Mouse (Mus musculus) heart, embryonic 13.5 days (tissue): ENCODE data around the gene Zfp213. TPM values are rescaled to one million over a fixed set of nuclear protein-coding genes. Genes with fewer than 3 reads are reported as not detected.
A peak's percentile ranks its signal among the peaks of the same experiment; 100 is the strongest.

Experiments
- ATAC-seq: fragments of 200-750 bp; cut with Nextera tagmentation; 2 replicates; pipeline ENCODE4 v1.8.0; 2017; ENCODE audit warnings: moderate TSS enrichment; ENCODE audit not compliant: insufficient number of reproducible peaks, low FRiP score, low TSS enrichment; ENCODE audit errors: extremely low read depth
- H3K27ac ChIP-seq: fragments of 300-500 bp; sonication (generic); replicated peaks from 2 replicates; pipeline ENCODE4 v1.5.1; 2015; ENCODE audit warnings: moderate library complexity, mild to moderate bottlenecking, inconsistent platforms
- H3K27me3 ChIP-seq: fragments of 300-500 bp; sonication (generic); replicated peaks from 2 replicates; pipeline ENCODE4 v1.6.1; 2015; ENCODE audit warnings: mild to moderate bottlenecking, inconsistent platforms
- H3K36me3 ChIP-seq: fragments of 300-500 bp; sonication (generic); 2 replicates; pipeline ENCODE4 v1.6.1; 2015; ENCODE audit warnings: mild to moderate bottlenecking, inconsistent platforms
- H3K4me1 ChIP-seq: fragments of 300-500 bp; sonication (generic); 2 replicates; pipeline ENCODE4 v1.6.1; 2015; ENCODE audit warnings: inconsistent platforms
- H3K4me2 ChIP-seq: fragments of 300-500 bp; sonication (generic); 2 replicates; pipeline ENCODE4 v1.6.1; 2015; ENCODE audit warnings: inconsistent platforms, mild to moderate bottlenecking, moderate library complexity
- H3K4me3 ChIP-seq: fragments of 300-500 bp; sonication (generic); 2 replicates; pipeline ENCODE4 v1.5.1; 2015; ENCODE audit warnings: moderate library complexity, mild to moderate bottlenecking, inconsistent platforms
- H3K9ac ChIP-seq: fragments of 300-500 bp; sonication (generic); 2 replicates; pipeline ENCODE4 v1.6.1; 2015; ENCODE audit warnings: inconsistent platforms, mild to moderate bottlenecking, moderate library complexity
- H3K9me3 ChIP-seq: fragments of 300-500 bp; sonication (generic); 2 replicates; pipeline ENCODE4 v1.6.1; 2016; ENCODE audit warnings: inconsistent platforms
- WGBS: fragments of 180-500 bp; shearing (Covaris S2); methylation state at CpG from one replicate; pipeline ENCODE4 v1.1.7; 2015; ENCODE audit warnings: mixed read lengths; 5-methylcytosine and 5-hydroxymethylcytosine counted together
- polyA plus RNA-seq: library from polyadenylated mRNA; unstranded; fragments of >200 nt; fragmentation: Nextera tagmentation; extraction: Ambion mirVana; gene quantifications from 2 replicates; pipeline ENCODE4 v1.2.1, GENCODE M21; 2015

Gene Zfp213
- 12.7 and 13.3 TPM in 2 replicates for polyA plus RNA-seq

GRCm38 (mm10) chr17:23563595-23564367 lies at the start of gene Zfp213:
Gene Zfp213 (minus strand): TSS chr17:23564238.
- H3K36me3 ChIP-seq = peaks cover 24% of the 10 kb centered on the region
- peaks cover 17% of the 10 kb centered on the region for H3K4me1 ChIP-seq
- H3K9ac ChIP-seq = peak within 1 kb of the TSS; percentile 96
- ATAC-seq = peak; percentile 94
- peak within 1 kb of the TSS; percentile 80 for H3K4me2 ChIP-seq
- WGBS = 1% methylated on average over 57 of the region's 59 CpGs
- peak within 1 kb of the TSS; percentile 94 for H3K27ac ChIP-seq
- no peaks in the 10 kb centered on the region for H3K27me3 ChIP-seq
- H3K4me3 ChIP-seq = peak within 1 kb of the TSS; percentile 74
- H3K9me3 ChIP-seq = no peaks in the 10 kb centered on the region

GRCm38 (mm10) chr17:23610361-23610800 lies 46.3 kb upstream of the Zfp213 start:
- Histone ChIP-seq H3K4me3 (no peak overlapping the region), H3K4me1 (no peaks in the 10 kb centered on the region), H3K27me3 (peaks cover 3% of the 10 kb centered on the region), H3K9me3 (no peaks in the 10 kb centered on the region), H3K4me2 (no peak overlapping the region), H3K9ac (no peak overlapping the region), H3K27ac (no peak overlapping the region), H3K36me3 (no peaks in the 10 kb centered on the region)
- WGBS = 78% methylated on average over 28 of the region's 28 CpGs
- ATAC-seq = no peak

GRCm38 (mm10) chr17:23609612-23610011 lies 45.6 kb upstream of the Zfp213 start:
- H3K27ac ChIP-seq = no peak overlapping the region
- H3K27me3 ChIP-seq = no peaks in the 10 kb centered on the region; the same call in 1 of the 2 replicates
- H3K4me2 ChIP-seq = no peak overlapping the region
- no peaks in the 10 kb centered on the region for H3K4me1 ChIP-seq
- WGBS = 87% methylated on average over 24 of the region's 24 CpGs
- no peak overlapping the region for H3K4me3 ChIP-seq
- no peak for ATAC-seq
- H3K36me3 ChIP-seq = no peaks in the 10 kb centered on the region
- no peaks in the 10 kb centered on the region for H3K9me3 ChIP-seq
- no peak overlapping the region for H3K9ac ChIP-seq

GRCm38 (mm10) chr17:23605220-23605619 lies 41.2 kb upstream of the Zfp213 start:
- no peak overlapping the region for H3K4me2 ChIP-seq
- H3K9me3 ChIP-seq = no peaks in the 10 kb centered on the region
- no peak overlapping the region for H3K4me3 ChIP-seq
- H3K9ac ChIP-seq = no peak overlapping the region
- no peak for ATAC-seq
- no peaks in the 10 kb centered on the region; the same call in 1 of the 2 replicates for H3K27me3 ChIP-seq
- no peaks in the 10 kb centered on the region for H3K4me1 ChIP-seq
- no peaks in the 10 kb centered on the region for H3K36me3 ChIP-seq
- no peak overlapping the region for H3K27ac ChIP-seq
- 77% methylated on average over 8 of the region's 8 CpGs for WGBS

- Histone ChIP-seq H3K9ac (no peak overlapping the region), H3K4me1 (peaks cover 7% of the 10 kb centered on the region), H3K27me3 (no peaks in the 10 kb centered on the region), H3K4me3 (no peak overlapping the region), H3K9me3 (no peaks in the 10 kb centered on the region), H3K4me2 (no peak overlapping the region), H3K36me3 (no peaks in the 10 kb centered on the region), H3K27ac (no peak overlapping the region)
- WGBS = 64% methylated on average over 7 of the region's 7 CpGs
- ATAC-seq = no peak
Measured at GRCm38 (mm10) chr17:23604394-23604793, 40.4 kb upstream of the Zfp213 start.

- Histone ChIP-seq H3K36me3 (no peaks in the 10 kb centered on the region), H3K27me3 (no peaks in the 10 kb centered on the region), H3K4me3 (no peak overlapping the region), H3K9ac (no peak overlapping the region), H3K4me1 (peaks cover 9% of the 10 kb centered on the region), H3K4me2 (no peak overlapping the region), H3K27ac (no peak overlapping the region), H3K9me3 (no peaks in the 10 kb centered on the region)
- 62% methylated on average over 2 of the region's 2 CpGs for WGBS
- no peak for ATAC-seq
Measured at GRCm38 (mm10) chr17:23603542-23603941, 39.5 kb upstream of the Zfp213 start.

- Histone ChIP-seq H3K4me3 (no peak overlapping the region), H3K4me1 (peaks cover 13% of the 10 kb centered on the region), H3K27me3 (no peaks in the 10 kb centered on the region), H3K4me2 (no peak overlapping the region), H3K36me3 (no peaks in the 10 kb centered on the region), H3K9ac (no peak overlapping the region), H3K27ac (no peak overlapping the region), H3K9me3 (no peaks in the 10 kb centered on the region)
- no peak for ATAC-seq
- 18% methylated on average over 8 of the region's 8 CpGs for WGBS
Measured at GRCm38 (mm10) chr17:23603077-23603476, 39.0 kb upstream of the Zfp213 start.

GRCm38 (mm10) chr17:23601836-23602585 lies 38.0 kb upstream of the Zfp213 start:
- Histone ChIP-seq H3K9me3 (no peaks in the 10 kb centered on the region), H3K9ac (no peak overlapping the region), H3K27ac (no peak overlapping the region), H3K4me1 (peaks cover 13% of the 10 kb centered on the region), H3K4me3 (no peak overlapping the region), H3K4me2 (no peak overlapping the region), H3K36me3 (no peaks in the 10 kb centered on the region), H3K27me3 (no peaks in the 10 kb centered on the region)
- no peak for ATAC-seq
- WGBS = 47% methylated on average over 10 of the region's 10 CpGs

- peak within 1 kb of the TSS; percentile 86 for H3K9ac ChIP-seq
- H3K4me1 ChIP-seq = peaks cover 13% of the 10 kb centered on the region
- H3K27ac ChIP-seq = peak within 1 kb of the TSS; percentile 93; the same call in 1 of the 2 replicates
- peak within 1 kb of the TSS; percentile 88 for H3K4me2 ChIP-seq
- H3K9me3 ChIP-seq = no peaks in the 10 kb centered on the region
- peak within 1 kb of the TSS; percentile 54 for H3K4me3 ChIP-seq
- H3K27me3 ChIP-seq = no peaks in the 10 kb centered on the region
- no peak for ATAC-seq
- 47% methylated on average over 15 of the region's 15 CpGs for whole genome bisulfite sequencing
- no peaks in the 10 kb centered on the region for H3K36me3 ChIP-seq
Measured at GRCm38 (mm10) chr17:23600641-23601622, 36.9 kb upstream of the Zfp213 start, which contains the start of gene Zscan10. Gene Zscan10 (plus strand): TSS chr17:23600856.

- H3K27ac ChIP-seq = peak overlapping the region; percentile 93
- H3K4me1 ChIP-seq = peaks cover 13% of the 10 kb centered on the region
- H3K4me3 ChIP-seq = peak overlapping the region; percentile 54
- H3K4me2 ChIP-seq = peak overlapping the region; percentile 88
- no peak for ATAC-seq
- H3K9ac ChIP-seq = peak overlapping the region; percentile 86
- 30% methylated on average over 7 of the region's 7 CpGs for WGBS
- H3K36me3 ChIP-seq = no peaks in the 10 kb centered on the region
- H3K27me3 ChIP-seq = no peaks in the 10 kb centered on the region
- H3K9me3 ChIP-seq = no peaks in the 10 kb centered on the region
Measured at GRCm38 (mm10) chr17:23599605-23600063, 35.6 kb upstream of the Zfp213 start.
